Mouse (Mus musculus) kidney, adult 11 months (tissue): Measurements from ENCODE around the gene E130208F15Rik.
A peak's percentile ranks its signal among the peaks of the same experiment; 100 is the strongest.

Source experiments
- DNase-seq: peaks from one replicate; pipeline ENCODE4 v3.0.0; 2022

The E130208F15Rik gene

GRCm38 (mm10) chr7:30321539-30322284 lies at the start of gene E130208F15Rik:
Gene E130208F15Rik (plus strand): TSS chr7:30321740.
- DNase-seq = peak; percentile 92

- DNase-seq = no peak
Observed at GRCm38 (mm10) chr7:30274383-30274782, 47.2 kb upstream of the E130208F15Rik start.

- no peak for DNase-seq
Observed at GRCm38 (mm10) chr7:30278911-30279310, 42.6 kb upstream of the E130208F15Rik start.

DNA sequence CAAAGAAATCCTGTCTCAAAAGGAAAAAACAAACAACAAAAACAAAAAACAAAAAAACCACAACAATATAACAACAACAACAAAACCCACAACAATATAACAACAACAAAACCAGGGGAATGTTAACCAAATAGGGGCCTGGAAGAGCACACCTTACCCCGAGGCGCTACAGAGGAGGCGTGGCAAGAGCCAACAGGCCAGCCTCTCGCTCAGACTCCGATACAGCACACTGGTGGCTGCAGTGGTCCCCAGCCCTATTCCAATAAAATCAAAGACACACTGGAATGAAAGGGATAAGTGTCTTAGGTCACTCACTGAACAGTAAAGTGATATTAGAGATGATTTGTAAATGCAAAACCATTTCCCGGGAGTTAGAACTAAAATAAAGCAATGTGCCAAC lies 42.0 kb upstream of the E130208F15Rik start:
- no peak for DNase-seq

DNA sequence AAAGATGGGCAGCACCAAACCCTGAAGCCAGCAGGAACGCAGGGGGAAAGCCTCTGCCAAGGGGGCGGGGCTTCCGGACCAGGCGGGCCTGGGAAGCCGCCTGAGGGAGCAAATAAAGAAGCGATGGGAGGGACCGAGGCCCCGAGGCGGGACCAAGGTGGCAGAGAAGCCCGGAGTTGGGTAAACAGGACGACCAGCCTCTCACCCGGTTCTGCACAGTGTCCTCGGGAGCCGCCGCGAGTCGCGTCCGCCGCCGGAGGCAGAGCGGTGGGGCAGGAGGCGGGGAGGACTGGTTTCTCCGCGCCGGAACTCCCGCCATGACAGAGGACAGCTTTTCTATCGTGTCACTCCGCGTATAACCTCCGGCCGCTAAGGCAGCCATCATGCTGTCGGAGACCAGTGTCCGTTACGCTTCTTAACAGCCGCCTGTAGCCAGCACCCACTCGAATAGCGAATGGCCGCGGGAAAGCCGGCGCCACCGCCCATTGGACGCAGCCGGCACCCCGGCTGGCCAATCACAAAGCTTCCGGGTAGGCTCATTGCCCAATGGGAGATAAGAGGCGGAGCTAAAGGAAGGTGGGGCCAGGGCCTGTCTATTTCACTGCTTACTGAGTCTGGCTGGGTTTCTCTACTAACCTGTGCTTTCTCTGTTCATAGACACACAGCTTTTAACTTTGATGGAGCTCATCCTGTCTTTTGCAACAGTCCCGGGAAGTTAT lies 41.4 kb upstream of the E130208F15Rik start, which contains the start of the genes Thap8 and Wdr62:
Gene Thap8, plus strand, starts transcription at position 144 of the 719 bp plus-strand sequence.
Gene Wdr62, minus strand, starts transcription at position 469 of the 719 bp plus-strand sequence.
- peak; percentile 92 for DNase-seq

DNA sequence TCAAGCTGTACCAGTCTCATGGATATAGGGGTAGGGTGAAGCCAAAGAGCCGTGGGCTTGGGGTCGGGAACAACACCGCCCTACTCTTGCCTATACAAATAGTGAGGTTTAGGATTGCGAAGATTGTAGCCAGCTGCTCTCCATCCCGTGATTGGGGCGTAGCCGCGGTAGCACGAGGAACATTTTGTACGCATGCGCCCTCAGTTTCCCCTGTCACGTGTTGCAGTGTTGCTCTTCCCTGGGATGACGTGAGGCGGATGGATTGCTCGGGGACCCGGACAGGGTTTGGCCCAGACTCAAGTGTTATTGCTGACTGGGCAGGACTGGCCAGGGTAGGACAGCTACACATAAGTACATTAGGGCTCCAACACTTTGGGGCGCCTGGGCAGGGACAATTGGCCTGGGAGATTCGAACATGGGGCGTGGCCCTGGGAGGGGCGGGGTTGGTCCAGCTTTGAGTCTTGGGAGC lies 40.8 kb upstream of the E130208F15Rik start:
- peak; percentile 88 for DNase-seq

DNA sequence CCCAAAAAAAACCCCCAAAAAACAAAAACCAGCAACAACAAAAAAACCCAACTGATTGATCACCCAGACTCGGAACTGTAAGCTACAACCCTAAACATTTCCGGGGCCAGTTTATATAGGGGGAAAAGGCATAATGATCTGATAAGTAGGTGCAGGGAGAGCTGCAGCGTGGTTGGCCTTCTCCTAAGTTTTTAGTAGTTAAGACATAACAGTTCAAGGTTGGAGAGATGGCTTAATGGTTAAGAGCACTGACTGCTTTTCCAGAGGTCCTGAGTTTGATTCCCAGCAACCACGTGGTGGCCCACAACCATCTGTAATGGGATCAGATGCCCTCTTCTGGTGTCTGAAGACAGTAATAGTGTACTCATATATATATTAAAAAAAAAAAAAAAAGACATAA lies 40.0 kb upstream of the E130208F15Rik start:
- no peak for DNase-seq

DNA sequence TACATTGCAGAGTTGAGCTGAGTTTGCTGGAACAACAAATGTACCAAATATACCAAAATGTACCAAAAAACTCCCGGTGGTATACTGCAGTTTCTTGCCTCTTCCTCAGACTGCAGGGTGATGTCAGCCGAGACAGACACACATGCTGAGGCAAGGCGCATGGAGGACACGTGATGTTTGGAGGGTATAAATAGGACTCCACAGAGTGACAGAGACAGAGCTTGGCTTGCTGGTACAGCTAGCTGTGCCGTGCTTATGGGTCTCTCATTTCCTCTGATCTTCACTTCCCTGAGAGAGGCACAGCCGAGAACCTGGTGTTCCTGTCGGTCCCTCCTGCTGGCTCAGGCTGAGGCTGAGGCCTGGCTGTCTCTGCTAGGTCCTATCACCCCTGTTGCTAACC lies 38.8 kb upstream of the E130208F15Rik start:
- DNase-seq = no peak

- DNase-seq = no peak
Observed at GRCm38 (mm10) chr7:30286701-30287410, 34.7 kb upstream of the E130208F15Rik start.

- DNase-seq = no peak
Observed at GRCm38 (mm10) chr7:30288046-30288445, 33.5 kb upstream of the E130208F15Rik start.

GRCm38 (mm10) chr7:30289071-30289713 lies 32.3 kb upstream of the E130208F15Rik start:
- no peak for DNase-seq

DNA sequence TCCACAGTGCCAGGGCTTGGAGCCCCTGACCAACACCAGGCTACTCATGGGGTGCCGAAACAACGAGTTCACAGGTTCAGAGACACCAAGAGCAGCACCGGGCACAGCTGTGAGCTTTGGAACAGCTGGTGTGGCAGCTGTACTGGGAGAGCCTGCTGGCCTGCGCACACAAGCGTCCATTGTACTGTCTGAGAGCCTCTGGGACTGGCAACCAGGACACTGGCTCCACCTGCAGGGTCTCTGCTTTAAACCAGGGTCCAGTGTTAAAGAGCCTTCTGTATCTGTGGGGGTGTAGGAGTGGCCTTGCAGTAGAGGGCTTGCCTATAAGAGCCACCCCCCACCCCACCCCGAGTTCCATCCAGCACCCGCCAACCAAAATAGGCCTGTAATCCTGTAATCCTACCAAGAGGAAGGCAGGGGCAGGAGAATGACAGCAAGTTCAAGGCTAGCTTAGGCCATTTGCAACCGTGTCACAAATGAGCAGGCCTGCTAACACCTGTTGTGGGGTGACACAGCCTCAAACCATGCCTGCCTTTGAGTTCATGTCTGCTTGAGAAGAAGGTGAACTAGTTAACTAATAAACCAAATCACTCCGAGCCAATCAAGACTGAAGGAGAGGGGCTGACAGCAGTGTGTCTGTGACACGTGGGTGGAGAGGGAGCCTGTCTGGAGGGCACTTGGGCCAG lies 31.7 kb upstream of the E130208F15Rik start:
- DNase-seq = no peak

- no peak for DNase-seq
Observed at GRCm38 (mm10) chr7:30291215-30292131, 30.1 kb upstream of the E130208F15Rik start, which contains the start of gene Clip3. Gene Clip3 (plus strand): TSS chr7:30291728.

GRCm38 (mm10) chr7:30293795-30294194 lies 27.7 kb upstream of the E130208F15Rik start:
- DNase-seq = no peak

GRCm38 (mm10) chr7:30294296-30294695 lies 27.2 kb upstream of the E130208F15Rik start:
- no peak for DNase-seq

- no peak for DNase-seq
Observed at GRCm38 (mm10) chr7:30295103-30295502, 26.4 kb upstream of the E130208F15Rik start.

GRCm38 (mm10) chr7:30296816-30297215 lies 24.7 kb upstream of the E130208F15Rik start:
- DNase-seq = no peak

DNA sequence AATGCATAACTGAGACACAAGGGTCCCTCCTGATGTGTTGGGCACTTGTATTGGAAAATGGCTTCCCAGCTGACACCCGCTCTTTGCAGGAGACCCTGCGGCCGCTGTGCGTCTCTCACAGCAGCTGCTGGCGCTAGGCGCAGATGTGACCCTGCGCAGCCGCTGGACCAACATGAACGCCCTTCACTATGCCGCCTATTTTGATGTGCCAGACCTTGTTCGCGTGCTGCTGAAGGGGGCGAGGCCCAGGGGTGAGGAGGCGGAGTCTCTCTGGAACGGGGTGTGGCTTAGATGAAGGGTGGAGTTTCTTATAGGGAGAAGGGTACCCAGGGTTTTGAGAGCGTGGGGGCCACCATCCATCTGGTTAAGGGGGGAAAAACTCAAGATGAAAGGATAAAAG lies 24.3 kb upstream of the E130208F15Rik start:
- no peak for DNase-seq

DNA sequence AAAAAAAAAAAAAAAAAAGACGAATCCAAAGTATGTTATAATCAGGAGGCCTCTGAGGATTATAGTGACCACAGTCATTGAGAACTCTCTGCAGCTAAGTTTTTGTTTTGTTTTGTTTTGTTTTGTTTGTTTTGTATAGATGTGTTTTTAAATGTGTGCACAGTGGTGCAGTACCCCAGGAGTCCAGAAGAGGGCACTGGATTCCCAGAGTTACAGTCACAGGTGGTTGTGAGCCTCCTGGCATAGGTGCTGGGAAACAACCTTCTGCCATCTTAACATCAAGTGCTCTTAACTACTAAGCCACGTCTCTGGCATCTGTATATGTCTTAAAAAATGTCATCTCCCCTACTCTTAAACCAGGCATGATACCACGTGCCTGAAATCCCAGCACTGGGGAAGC lies 20.6 kb upstream of the E130208F15Rik start:
- DNase-seq = no peak

DNA sequence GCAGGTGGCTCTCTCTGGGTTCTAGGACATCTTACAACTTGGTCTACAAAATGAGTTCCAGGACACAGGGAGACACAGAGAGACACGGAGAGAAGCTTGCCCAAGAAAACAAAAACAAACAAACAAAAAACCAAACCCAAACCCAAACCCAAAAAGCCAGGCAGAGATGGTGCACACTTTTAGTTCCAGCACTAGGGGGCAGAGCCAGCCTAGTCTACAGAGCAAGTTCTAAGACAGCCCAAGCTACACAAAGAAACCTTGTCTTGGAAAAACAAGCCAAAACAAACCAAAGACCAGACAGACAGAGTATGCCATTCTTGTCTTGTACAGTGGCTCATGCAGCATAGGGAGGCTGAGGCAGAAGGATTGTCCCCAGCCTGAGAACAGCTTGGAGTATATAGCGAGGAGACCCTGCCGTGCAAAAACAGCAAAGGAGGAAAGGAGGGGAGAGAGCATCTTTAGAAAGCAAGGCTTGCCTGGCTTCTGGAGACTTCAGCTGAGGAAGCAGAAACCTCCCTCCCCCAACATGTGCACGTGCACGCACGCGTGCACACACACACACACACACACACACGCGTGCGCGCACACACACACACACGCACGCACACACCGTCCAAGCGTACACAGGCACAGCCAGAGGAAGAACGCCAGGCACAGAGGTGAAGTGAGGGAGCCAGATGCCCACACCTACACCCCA lies 15.3 kb upstream of the E130208F15Rik start:
- DNase-seq = no peak
